Mouse (Mus musculus) c-Kit-positive CD71-positive TER-119-negative erythroid progenitor cells, embryonic 14.5 days (primary cell): ENCODE results near the gene Shb.

Experiments
- DNase-seq: peaks from one replicate; pipeline ENCODE4 v3.0.0-alpha.2; 2013; ENCODE audit warnings: low read depth

The Shb gene

DNA sequence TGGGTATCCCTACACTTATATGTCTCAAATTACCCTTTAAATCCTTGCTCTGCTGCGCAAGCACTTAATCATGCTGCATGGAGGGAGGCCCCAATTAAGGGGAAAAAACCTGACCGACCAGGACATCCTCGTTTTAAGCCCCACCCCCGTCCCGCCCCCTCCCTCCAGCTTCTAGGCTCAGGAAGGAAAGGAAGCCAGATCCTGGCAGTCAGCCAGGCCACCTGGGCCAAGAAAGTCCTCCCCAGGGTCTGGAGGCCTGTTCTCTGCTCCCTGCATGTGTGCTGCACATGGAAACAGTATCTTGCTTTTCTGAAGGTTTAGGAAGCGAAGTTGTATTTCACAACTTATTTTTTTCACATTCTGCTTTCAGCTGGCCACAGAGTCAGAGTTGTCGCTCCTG is at the start of gene Shb:
Gene Shb (minus strand): TSS at position 96 of the 400 bp plus-strand sequence.
- DNase-seq, result no peak

DNA sequence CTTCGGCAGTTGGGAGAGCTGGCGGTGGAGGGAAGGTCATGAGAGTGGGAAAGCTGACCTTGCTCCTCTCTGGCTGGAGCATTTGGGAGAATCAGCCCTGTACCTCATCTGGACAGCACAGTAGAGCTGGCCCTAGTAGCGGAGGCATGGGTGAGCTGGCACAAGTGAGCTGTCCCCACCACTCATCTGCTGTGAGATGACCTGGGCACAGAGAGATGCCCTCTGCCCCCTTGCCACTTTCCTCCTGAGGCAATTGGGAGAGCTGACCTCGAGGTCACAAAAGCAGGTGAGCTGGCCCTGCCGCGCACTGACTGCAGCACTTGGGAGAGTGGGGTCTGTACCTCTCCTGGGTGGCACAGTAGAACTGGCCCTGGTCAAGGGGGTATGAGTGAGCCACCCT is 48.8 kb upstream of the Shb start:
- no peak for DNase-seq

DNA sequence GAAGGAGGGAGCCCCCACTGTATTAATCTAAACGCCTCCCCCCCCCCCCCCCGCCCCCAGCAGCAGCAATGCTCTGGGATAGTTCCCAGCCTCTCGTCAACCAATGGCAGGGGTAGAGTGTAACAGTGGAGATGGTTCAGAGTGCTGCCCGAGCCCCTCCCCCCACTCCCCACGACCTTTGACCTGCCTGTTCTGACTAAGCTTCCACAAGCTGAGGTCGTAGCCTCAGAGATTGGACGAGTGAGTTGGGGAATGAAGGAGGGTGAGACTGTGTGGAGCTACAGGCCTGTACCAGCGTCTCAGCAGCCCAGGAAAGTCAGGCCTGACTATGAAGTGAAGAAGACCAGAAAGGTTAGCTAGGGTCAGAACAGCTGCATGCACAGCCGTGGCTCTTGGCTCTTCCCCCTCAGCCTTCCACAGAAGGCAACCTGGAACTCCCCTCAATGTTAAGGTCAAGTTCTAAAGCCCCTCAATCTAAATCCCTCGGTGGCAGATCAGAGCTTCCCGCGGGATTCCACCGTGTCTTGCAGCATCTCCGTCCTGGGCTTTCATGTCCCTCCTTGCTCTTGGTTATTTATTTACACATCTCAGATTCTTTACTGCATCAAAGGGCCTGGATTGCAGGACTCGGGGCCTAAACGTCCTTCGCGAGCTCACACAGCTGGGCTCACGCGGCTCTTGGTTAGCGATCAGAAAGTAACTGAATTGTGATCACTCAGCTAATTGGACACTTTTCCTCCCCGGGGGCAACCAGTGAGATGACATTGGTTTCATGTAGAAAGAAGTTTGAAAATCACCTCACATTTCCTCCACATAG is 46.5 kb upstream of the Shb start:
- DNase-seq, result no peak

DNA sequence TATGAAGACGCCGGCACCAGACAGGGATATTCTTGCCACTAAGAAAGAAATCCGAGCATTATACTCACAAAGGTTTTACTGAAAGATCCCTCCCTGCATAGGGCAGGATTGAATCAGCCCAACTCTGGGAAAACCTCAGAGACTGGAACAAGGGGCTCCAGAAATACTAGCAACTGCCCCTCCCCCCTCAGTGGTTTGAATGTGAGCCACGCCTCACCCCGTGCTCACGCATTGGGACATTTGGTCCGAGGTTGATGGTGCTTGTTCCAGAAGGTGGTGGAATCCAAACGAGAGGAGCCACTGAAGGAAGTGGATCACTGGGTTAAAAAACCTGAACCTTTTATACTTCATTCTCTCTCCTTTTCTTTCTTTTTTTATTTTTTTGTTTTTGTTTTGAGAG is 45.4 kb upstream of the Shb start:
- DNase-seq, result no peak

DNA sequence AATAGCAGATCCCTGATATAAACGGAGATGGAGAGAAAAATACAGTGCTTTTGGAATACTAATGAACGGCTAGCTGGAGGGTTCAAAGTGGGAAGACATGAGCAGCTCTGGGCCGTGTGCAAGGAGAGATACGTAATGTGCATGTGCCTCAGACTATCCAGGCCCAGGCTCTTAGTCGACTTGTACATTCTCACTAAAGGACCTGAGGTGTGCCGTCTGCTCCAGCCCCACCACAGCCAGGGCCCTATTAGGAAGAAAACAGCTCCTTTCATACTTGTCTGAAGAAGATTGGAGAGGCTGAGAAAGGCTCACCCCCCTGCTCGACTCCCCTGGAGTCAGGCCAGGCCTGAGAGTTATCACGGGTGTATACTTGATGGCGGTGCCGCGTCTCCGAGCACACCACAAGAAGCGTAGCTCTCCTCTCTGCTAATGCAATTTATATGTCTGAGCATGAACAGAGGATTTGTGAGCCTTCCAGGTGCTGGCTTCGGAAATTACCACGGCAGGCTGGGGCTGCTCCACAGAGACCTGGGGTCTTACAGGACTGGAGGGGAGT is 42.4 kb upstream of the Shb start:
- no peak for DNase-seq

DNA sequence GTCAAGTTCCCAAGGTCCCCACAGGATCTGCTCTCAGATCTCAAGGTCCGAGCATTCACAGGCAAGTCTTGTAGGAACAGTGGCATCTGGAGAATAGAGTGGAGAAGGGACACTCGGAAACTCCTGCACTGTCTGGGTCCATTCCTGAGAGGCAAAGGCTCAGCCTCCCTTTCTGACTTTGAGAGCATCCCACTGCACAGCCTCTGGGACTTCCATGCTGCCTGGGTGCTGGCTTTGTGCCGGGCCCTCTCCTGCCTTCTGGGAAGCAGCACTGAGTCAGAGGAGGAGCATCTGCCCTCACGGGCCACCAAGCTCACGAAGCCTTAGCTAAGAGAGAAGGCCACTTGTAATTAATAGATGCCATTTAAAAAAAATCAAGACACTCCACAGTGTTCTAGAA is 37.3 kb upstream of the Shb start:
- no peak for DNase-seq

DNA sequence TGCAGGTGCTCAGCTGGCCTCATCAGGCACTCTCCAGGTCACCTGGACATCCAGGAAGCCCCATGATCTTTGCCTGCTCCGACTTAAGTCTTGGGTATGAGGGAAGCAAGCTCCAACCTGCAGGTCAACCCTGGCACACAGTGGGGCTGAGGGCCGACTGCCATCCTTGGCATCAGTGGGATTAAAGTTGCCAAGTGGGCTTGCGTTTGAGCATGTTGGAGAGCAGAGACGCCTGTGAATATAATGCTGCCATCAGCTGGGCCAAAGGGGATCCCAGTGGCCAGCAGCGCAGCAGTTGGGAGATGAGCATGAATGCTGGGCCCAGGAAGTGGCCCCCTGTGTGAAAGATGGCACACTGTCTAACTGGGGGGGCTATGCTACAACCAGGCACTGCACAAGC is 25.9 kb upstream of the Shb start:
- no peak for DNase-seq

DNA sequence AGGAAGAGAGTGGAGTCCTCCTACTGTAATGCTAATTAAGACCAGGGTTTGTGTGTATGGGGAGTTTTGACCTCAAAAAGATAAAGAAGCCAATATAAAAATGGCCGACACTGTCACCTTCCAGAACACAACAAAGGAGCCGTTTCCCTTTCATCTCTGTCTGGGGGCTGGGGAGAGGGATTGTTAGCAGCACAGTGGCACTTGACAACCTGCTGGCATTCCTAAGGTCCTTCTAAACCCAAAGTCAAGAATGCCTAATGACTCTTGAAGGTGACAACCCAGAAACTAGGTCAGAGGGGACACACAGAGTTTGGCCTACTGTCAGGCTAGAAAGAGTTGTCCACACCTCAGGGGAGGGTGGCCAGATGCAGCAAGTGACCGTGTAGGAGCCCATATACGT is 20.3 kb upstream of the Shb start:
- no peak for DNase-seq

DNA sequence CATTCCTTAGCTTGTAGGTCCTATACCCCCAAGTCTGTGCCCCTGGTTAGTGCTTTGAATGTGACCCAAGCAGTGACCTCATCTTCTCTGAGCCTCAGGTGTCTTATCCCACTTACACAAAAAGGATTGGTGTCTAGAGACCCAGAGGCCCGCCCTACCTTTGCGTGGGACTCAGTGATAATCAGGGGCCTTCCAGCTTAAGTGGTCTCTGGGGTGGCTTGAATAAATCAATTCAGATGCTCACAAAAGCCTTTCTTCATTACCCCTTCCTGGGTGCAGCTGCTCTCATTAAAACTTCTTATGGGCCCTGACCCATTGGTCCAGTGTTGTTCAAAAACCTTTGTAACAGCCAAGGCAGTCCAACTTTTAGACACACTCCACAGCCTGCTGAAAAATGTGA is 18.7 kb upstream of the Shb start:
- no peak for DNase-seq

DNA sequence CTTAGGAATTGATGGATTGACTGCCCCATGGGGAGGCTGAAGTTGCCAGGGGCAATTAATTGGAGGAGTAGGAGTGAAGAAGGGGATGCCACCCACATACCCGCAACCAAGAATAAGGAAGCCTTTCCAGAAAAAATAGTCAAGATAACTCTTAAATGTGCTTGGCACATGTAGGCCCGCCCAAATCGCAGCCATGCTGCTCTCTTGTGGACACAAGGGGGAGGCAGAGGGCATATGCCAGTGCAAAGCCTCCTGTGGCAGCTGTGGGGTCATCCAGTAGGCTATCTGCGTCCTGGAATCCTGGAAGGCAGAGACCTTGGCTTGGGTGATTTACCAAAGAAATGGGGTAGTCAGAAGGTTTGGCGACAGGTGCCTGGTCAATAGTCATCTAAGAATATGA is 17.2 kb upstream of the Shb start:
- no peak for DNase-seq

DNA sequence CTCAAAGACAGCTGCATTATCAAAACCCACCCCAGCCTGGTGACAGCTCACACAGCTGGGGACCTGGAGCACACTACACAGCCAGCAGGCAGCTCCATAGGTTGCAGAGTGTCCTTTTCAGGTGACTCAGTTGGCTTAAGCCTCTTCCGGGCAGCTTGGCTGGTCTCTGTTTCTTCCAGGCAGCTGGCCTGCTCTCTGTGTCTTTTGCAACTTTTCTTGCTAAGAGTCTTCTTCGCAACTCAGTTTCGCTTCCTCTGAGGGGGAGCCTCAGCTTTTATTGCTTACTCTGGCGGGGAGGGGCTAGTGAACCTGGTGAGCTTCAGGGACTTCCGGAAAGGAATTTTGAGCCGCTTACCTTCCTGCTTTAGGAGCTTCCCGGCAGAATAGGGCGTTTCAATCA is 13.6 kb upstream of the Shb start:
- DNase-seq, result no peak

DNA sequence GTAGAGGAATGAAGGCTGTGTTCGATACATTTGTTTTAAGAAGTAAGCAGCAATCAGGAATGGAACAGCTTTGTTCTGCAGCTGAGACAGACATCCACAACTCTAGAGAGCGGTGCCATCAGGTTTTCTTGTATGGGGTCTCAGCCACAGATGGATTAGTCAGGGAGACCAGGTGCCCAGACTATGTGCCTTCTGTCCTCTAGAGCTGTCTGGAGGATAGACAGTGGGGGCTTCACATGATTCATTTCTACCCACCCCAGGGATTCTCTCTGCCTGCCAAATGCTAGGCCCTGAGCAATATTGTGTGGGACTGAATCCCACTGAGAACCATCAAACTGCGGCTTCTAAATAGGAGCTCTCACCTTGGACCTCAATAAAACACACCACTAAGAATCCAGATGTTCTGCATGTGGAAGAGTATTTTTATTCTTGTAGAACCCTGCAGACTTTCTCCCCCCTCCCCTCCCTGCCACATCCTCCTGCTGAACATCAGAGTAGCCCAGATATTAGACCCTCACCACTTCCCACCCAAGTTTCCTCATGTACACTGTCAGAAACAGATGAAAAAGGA is 11.3 kb upstream of the Shb start:
- no peak for DNase-seq

DNA sequence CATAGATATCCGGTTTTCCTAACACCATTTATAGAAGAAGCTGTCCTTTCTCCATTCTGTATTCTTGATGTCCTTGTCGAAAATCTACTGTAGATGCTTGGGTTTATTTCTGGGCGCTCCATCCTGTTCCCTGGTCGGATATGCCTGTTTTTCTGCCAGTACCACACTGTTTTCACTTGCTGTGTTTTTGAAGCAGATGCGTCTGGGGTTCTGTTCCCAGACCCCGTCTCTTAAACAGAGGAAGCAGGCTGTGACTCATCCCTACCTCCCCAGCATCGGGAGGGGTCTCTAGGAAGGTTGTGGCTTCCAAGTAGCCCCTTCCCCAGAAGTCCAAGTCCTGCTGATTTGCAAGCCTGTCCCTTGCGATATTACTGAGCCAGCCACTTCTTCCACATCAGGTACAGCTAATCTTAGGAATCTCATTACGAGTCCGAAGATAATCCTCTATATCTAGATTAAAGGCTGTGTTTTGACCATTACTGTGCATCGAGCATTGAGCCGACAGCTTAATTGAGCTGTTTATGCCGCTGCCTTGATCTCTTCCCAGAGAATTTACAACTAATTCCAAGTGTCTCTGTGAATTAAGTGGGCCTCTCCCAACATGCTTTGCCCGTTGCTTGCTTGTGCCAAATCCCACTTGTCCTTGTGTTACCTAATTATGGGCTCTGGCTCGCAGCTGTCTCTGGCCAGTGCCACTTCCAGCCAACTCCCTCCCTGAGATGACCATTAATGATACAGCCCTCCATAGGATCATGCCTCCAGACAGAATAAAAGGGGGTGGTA is 8.1 kb upstream of the Shb start:
- DNase-seq, result no peak

DNA sequence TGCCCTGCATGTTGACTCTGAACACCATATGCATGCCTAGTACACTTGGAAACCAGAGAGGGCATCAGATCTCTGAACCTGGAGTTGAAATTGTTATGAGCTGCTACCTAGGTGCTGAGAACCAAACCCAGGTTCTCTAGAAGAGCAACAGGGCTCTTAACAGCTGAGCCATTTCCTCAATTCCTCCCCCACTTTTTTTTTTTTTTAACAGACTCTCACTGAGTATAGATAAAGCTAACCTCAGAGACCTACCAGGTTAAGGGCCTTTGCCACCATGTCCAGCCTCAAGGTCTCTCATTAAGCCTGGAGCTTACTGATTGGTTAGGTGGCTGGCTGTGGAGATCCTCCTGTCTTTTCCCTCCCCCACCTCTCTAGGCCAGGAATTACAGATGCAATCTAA is 6.9 kb upstream of the Shb start:
- no peak for DNase-seq

DNA sequence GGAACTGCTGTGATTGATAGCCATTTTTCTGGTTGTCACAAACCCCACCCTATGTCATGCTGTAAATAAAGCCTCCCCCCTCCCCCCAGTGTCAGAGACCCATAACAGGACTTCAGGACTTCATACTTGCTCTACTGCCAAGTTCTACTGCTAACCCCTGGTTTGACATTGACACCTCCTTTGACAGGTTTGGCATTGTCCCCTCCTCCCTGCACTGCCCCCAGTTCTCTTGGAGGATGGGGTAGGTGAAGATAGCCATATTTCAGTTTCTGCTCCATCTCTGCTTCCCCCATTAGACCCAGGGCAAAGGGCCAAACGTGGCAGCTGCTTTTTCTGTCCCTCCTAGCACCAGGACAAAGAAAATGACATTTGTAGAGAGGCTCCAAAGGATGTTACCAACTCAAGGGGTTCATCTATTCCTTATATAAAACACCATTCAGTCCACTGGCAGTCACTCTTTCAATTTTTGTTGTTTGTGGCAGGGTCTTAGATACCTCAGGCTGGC is 1.2 kb upstream of the Shb start:
- no peak for DNase-seq

DNA sequence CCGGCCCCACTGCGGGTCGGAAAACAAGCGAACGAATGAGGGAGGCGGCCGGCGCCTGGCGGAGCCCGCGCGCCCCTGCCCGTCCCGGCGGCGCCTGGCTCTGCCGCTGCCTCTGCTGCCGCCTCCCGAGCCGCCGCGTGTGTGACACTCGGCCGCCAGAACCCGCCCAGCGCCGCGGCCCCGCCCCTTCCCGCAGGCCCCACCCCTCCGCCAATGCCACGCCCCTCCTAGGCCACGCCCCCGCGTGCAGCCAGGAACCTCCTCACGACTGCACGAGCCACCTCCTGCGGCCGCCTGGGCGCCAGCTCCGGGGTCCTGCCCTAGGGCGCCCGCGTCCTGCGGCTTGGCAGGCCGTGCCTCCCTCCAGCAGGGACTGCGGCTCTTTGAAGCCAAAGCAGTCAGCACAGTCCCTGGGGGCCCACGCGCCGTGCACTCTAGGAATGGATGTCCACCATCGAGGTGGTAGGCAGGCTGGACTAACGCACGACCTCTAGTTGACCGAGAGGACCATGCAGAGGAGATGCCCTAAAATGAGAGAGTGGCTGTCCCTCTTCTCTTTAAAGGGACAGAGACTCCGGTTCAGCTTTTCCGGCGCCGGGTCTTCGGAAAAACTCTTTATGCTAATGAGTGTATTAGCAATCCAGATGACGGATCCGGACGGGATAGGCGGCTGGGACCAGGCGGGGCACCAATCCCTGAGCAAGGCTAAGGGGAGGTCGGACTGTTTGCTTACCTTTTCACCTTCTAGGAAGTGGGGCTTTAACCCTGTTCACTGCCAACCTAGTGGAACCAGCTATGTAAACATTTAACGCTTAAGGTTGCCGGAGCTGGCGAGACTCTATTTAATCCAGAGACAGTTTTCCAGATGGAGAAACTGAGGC is 1.4 kb downstream of the Shb start:
- peak; percentile 90 for DNase-seq

DNA sequence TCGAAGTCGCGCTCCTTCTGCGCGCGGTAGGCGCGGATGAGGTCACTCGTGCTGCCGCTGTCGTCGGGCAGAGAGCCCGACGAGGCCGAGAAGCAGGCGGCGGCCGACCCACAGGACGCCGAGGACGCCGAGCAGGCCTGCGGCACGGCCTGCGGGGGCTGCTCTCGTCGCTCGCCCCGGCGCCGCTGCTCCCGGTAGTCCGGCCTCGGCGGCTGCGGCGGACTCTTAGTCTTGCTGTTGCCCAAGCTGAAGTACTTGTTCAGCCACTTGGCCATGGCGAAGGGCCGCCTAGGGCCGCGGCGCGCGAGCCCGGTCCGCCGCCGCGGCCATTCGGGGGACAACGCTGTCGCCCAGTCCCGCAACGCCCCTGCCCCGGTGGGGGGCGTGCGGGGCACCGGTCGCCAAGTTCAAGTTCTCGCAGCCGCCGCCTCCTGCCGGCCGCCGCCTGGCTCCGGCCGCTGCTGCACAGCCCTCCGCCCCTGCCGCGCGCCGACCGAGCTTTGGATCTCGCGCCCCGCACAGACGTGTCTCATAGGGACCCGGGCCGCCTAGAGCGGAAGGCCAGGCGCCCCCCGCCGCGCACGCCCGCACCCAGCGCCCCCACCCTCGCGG is 2.2 kb downstream of the Shb start:
- no peak for DNase-seq

DNA sequence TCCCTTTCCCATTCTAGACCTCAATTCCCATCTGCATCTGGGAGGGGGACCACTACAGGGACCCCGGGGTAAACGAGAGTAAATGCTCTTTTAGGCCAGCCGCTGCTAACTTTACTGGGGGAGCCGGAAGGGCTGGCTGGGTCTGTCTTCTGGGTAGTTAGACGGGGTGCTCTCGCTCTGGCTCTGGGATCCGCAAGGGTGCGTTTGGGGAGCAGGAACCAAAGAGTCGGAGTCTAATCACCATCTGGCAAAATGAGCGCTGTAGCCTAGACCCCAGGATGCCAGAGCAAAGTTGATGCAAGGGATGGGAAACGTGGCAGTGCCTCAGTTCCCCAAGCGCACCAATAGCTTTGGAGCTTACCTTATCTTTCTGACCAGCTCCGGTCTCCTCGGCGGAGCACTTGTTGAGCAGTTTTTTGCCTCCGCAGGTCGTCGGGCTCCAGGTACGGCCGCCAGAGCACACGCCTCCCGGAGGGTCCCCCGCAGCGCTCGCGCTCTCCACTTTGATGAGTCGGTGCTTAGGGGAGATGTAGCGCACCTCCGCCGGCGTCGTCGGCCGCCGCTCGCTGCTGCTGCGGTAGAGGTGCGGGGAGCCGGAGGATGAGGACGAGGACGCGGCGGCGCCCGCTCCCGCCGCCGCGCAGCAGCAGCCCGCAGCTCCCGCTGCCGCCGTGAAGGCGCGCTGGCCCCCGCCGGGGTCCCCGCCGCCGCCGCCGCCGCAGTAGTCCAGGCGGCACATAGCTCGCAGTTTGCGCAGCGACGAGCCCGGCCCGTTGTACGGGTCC is 2.9 kb downstream of the Shb start:
- no peak for DNase-seq

DNA sequence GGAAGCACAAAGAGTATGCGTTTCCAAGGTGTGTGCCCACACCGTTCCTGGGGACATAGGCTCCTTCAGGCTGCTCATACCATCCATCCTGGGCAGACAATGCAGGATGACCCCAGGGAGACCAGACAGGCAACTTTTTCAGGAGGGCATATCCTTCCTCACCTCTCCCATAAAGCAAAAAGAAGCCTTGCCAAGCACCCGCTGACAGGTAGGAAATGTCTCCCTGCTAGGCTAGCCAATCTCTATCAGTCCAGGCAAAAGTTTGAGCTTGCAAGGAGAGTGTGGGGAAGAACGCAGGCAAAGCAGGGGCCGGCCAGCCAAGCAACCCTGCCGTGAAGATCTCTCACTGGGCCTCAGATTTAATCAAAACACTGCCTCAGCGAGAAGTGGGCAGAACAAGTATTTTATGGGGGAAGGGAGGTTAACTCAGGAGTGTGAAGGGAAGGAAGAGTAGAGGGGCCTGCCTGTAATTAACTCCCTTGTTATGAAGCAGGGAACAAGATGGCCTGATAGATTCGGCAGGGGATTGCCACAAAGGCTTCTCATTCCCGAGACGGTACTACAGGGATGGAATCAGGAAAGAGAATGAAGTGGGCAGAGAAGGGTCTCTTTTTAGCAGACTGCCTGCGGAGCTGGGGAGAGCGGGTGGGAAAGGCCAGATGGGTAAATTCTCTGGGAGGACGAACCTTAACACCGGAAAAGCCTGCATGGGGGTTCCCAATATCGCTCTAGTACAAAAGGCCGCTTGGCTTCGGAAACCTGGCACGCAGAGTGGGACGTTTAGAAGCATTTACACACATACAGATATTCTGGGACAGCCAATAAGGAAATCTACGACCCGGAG is 3.7 kb downstream of the Shb start:
- no peak for DNase-seq
